Mouse (Mus musculus) right cerebral cortex, adult 2 months (tissue): ENCODE measurements around the gene Itgb5.

Experiments
- DNase-seq, 2 experiments: peaks; one replicate each; pipeline ENCODE4 v3.0.0; 2021 to 2022; ENCODE audit warnings: low spot score in 2 of 2

The Itgb5 gene

GRCm38 (mm10) chr16:33939636-33940035 is 110.2 kb downstream of the Itgb5 start:
- no peak for DNase-seq

GRCm38 (mm10) chr16:33940095-33940494 is 110.6 kb downstream of the Itgb5 start:
- DNase-seq: no peak

GRCm38 (mm10) chr16:33941271-33941781 is 111.9 kb downstream of the Itgb5 start:
- DNase-seq: peak; percentile 27 to 31

- no peak for DNase-seq
These were observed 112.9 kb downstream of the Itgb5 start for GRCm38 (mm10) chr16:33942341-33942740.

- no peak for DNase-seq
These were observed 113.9 kb downstream of the Itgb5 start for GRCm38 (mm10) chr16:33943388-33943787.

- no peak for DNase-seq
These were observed 114.7 kb downstream of the Itgb5 start for GRCm38 (mm10) chr16:33944126-33944525.

- no peak for DNase-seq
These were observed 115.3 kb downstream of the Itgb5 start for GRCm38 (mm10) chr16:33944772-33945171.

GRCm38 (mm10) chr16:33946021-33946420 is 116.6 kb downstream of the Itgb5 start:
- no peak for DNase-seq

GRCm38 (mm10) chr16:33947664-33948571 is 118.5 kb downstream of the Itgb5 start:
- no peak for DNase-seq

GRCm38 (mm10) chr16:33950386-33950785 is 120.9 kb downstream of the Itgb5 start:
- DNase-seq: no peak

GRCm38 (mm10) chr16:33950830-33951229 is 121.4 kb downstream of the Itgb5 start:
- DNase-seq: peak; percentile 83 to 85

GRCm38 (mm10) chr16:33953008-33953407 is 123.5 kb downstream of the Itgb5 start:
- DNase-seq: no peak

- DNase-seq: no peak
These were observed 125.3 kb downstream of the Itgb5 start for GRCm38 (mm10) chr16:33954793-33955192.

GRCm38 (mm10) chr16:33963509-33963908 is 134.0 kb downstream of the Itgb5 start:
- no peak for DNase-seq

- DNase-seq: peak; percentile 45 to 49
These were observed 136.5 kb downstream of the Itgb5 start for GRCm38 (mm10) chr16:33965878-33966537.

GRCm38 (mm10) chr16:33966538-33967282 is 137.2 kb downstream of the Itgb5 start, which contains the start of gene Umps:
Umps (minus strand) TSS chr16:33967038.
- peak; percentile 80 to 88 for DNase-seq

- DNase-seq: no peak
These were observed 137.8 kb downstream of the Itgb5 start for GRCm38 (mm10) chr16:33967283-33967640.

- DNase-seq: no peak
These were observed 150.4 kb downstream of the Itgb5 start for GRCm38 (mm10) chr16:33979855-33980254.

GRCm38 (mm10) chr16:33983712-33984111 is 154.2 kb downstream of the Itgb5 start:
- no peak for DNase-seq

GRCm38 (mm10) chr16:33985372-33985771 is 155.9 kb downstream of the Itgb5 start:
- no peak for DNase-seq

GRCm38 (mm10) chr16:33986993-33987392 is 157.5 kb downstream of the Itgb5 start:
- DNase-seq: no peak
